ENCODE assay signal across 19 mouse cellular contexts in genomic region chr17:50487670-50488069, GRCm38 (mm10). TPM values are rescaled to one million over a fixed set of nuclear protein-coding genes. Genes with fewer than 3 reads are reported as not detected.
DNase-seq lines count a peak whose midpoint lies in the region; ATAC-seq and TF ChIP-seq lines count a peak whose summit lies in the region.
"Had no signal": no experiment of that assay in that cellular context is flagged by ENCODE, and none has a peak within 500 bp of the region (broad histone marks: within the 10 kb centered on the region; RNA-seq: fewer than 3 reads in every experiment).

No protein-coding gene starts in this region.

- H3K9me3 ChIP-seq in heart, embryonic 15.5 days (replicated peaks): no peaks in the 10 kb centered on the region
- H3K9me3 ChIP-seq in heart, embryonic 10.5 days: no peaks in the 10 kb centered on the region
- H3K9me3 ChIP-seq in kidney, postnatal 0 days (replicated peaks; ENCODE audit: low read length): no peaks in the 10 kb centered on the region
- H3K9me3 ChIP-seq: embryonic facial prominence, embryonic 10.5 days; forebrain, embryonic 13.5 days; hindbrain, embryonic 15.5 days had no signal

- 83% methylated on average over 3 of the region's 3 CpGs for WGBS in heart, embryonic 15.5 days
- WGBS in heart, embryonic 10.5 days: 88% methylated on average over 3 of the region's 3 CpGs
- WGBS in kidney, postnatal 0 days: 44% methylated on average over 3 of the region's 3 CpGs

- no peak overlapping the region for H3K9ac ChIP-seq in heart, embryonic 15.5 days
- H3K9ac ChIP-seq in kidney, postnatal 0 days (ENCODE audit: low read depth, low read length): no peak overlapping the region
- H3K9ac ChIP-seq: forebrain, embryonic 13.5 days; forebrain, postnatal 0 days; hindbrain, embryonic 15.5 days had no signal

- no peak for TF ChIP-seq CTCF in kidney, postnatal 0 days (IDR thresholded peaks at IDR 0.05; ENCODE audit: low read depth)

- no peaks in the 10 kb centered on the region for H3K36me3 ChIP-seq in heart, embryonic 15.5 days
- no peaks in the 10 kb centered on the region for H3K36me3 ChIP-seq in heart, embryonic 10.5 days
- H3K36me3 ChIP-seq in kidney, postnatal 0 days (ENCODE audit: insufficient read depth, low read length): no peaks in the 10 kb centered on the region
- H3K36me3 ChIP-seq: embryonic facial prominence, embryonic 10.5 days; G1E; hindbrain, embryonic 15.5 days had no signal

- peak; percentile 61 to 92 for DNase-seq in adrenal gland, adult (ENCODE audit: inconsistent age in 2 of 2, low spot score in 1 of 2)
- no peak for DNase-seq in adrenal gland, postnatal 4 days (ENCODE audit: low spot score in 2 of 2)
- peak; percentile 12 for DNase-seq in heart, adult 11 months
- no peak for DNase-seq in heart, postnatal 36 days
- DNase-seq in heart, embryonic 10.5 days (ENCODE audit: low spot score): no peak
- peak; percentile 40 for DNase-seq in kidney, postnatal 0 days (ENCODE audit: low spot score)
- DNase-seq in kidney, adult 18-20 months: no peak
- DNase-seq: B cell, adult 2 months; cerebellum, adult 2 months; cerebellum, postnatal 10 days; forebrain, postnatal 0 days; gastrocnemius, postnatal 14 days had no signal

- H3K4me1 ChIP-seq in heart, embryonic 15.5 days (replicated peaks): peaks cover 29% of the 10 kb centered on the region
- H3K4me1 ChIP-seq in heart, embryonic 10.5 days: peaks cover 16% of the 10 kb centered on the region
- H3K4me1 ChIP-seq in kidney, postnatal 0 days (replicated peaks; ENCODE audit: insufficient read depth, low read length): no peaks in the 10 kb centered on the region
- H3K4me1 ChIP-seq: forebrain, embryonic 13.5 days; hindbrain, embryonic 15.5 days had no signal

- no peaks in the 10 kb centered on the region for H3K27me3 ChIP-seq in heart, embryonic 15.5 days
- H3K27me3 ChIP-seq in heart, embryonic 10.5 days (ENCODE audit: insufficient read depth, poor library complexity, severe bottlenecking): no peaks in the 10 kb centered on the region
- no peaks in the 10 kb centered on the region for H3K27me3 ChIP-seq in kidney, postnatal 0 days (ENCODE audit: insufficient read depth, low read length)
- H3K27me3 ChIP-seq: forebrain, embryonic 13.5 days; hindbrain, embryonic 15.5 days had no signal

- intact Hi-C loops in heart, postnatal 36 days (cut with DNase I): no loop called here

- H3K27ac ChIP-seq in heart, embryonic 15.5 days: peak overlapping the region; percentile 84
- H3K27ac ChIP-seq in heart, embryonic 10.5 days: no peak overlapping the region
- H3K27ac ChIP-seq in kidney, postnatal 0 days: no peak overlapping the region
- H3K27ac ChIP-seq: embryonic facial prominence, embryonic 10.5 days; forebrain, embryonic 13.5 days; hindbrain, embryonic 15.5 days had no signal

- no peak overlapping the region for H3K4me2 ChIP-seq in heart, embryonic 15.5 days
- no peak overlapping the region for H3K4me2 ChIP-seq in kidney, postnatal 0 days (ENCODE audit: low read length)
- H3K4me2 ChIP-seq: forebrain, embryonic 13.5 days; hindbrain, embryonic 15.5 days had no signal

- H3K4me3 ChIP-seq in heart, embryonic 15.5 days: no peak overlapping the region
- no peak overlapping the region for H3K4me3 ChIP-seq in heart, embryonic 10.5 days
- no peak overlapping the region for H3K4me3 ChIP-seq in kidney, postnatal 0 days (replicated peaks; ENCODE audit: low read depth, low read length)
- H3K4me3 ChIP-seq: embryonic facial prominence, embryonic 10.5 days; forebrain, embryonic 13.5 days; hindbrain, embryonic 15.5 days had no signal

- ATAC-seq in heart, embryonic 15.5 days (replicated peaks; ENCODE audit: insufficient number of reproducible peaks, insufficient read depth, low FRiP score, low read depth): no peak
- ATAC-seq in kidney, postnatal 0 days (replicated peaks; ENCODE audit: low FRiP score, low read depth): no peak
- ATAC-seq: CD4-positive, CD25-positive, alpha-beta regulatory T cell, adult 4 months; forebrain, embryonic 13.5 days; forebrain, postnatal 0 days; intestine, embryonic 16.5 days had no signal

RNA-seq across cellular contexts. Expression of gene Plcl2, which starts 21.5 kb away (rescaled TPM):
- total RNA-seq in adrenal gland, postnatal 4 days (2021): 10 to 100 TPM; 72.9 to 74.2 TPM
- total RNA-seq in heart, postnatal 36 days (2021): 10 to 100 TPM in 1 of 2 experiments, 1 to 10 TPM in 1; 7.9 to 11.5 TPM
- polyA plus RNA-seq in heart, embryonic 15.5 days (2015; fragmentation: Nextera tagmentation; extraction: Ambion mirVana): 2.9 and 3.6 TPM in 2 replicates
- 3.0 and 3.8 TPM in 2 replicates for polyA plus RNA-seq in heart, embryonic 10.5 days (2016; fragmentation: Nextera tagmentation; extraction: Ambion mirVana)
- polyA plus RNA-seq in kidney, postnatal 0 days (2015; fragmentation: Nextera tagmentation; extraction: Ambion mirVana): 2.0 and 2.7 TPM in 2 replicates
- polyA plus RNA-seq: G1E had no signal

Comparison
In these comparisons a context has a peak if more than half of its experiments do, and no peak if none do; other contexts are left out.
1. DNase-seq: peak in adrenal gland, adult (2 of 2), heart, adult 11 months (single experiment) and kidney, postnatal 0 days (single experiment); none in adrenal gland, postnatal 4 days (0 of 2), heart, postnatal 36 days (0 of 2), heart, embryonic 10.5 days (single experiment) and kidney, adult 18-20 months (single experiment).